Mouse (Mus musculus): ENCODE results near the gene Sorcs1. TPM values are rescaled to one million over a fixed set of nuclear protein-coding genes. Genes with fewer than 3 reads are reported as not detected.

The Sorcs1 gene
- polyA plus RNA-seq, 1 experiment, result not detected

GRCm38 (mm10) chr19:50582952-50583351 lies 95.5 kb downstream of the Sorcs1 start:
- H3K36me3 ChIP-seq (ENCODE audit: control insufficient read depth, insufficient read depth), result no peaks in the 10 kb centered on the region
- no peaks in the 10 kb centered on the region for H3K27me3 ChIP-seq (ENCODE audit: control insufficient read depth, insufficient read depth, insufficient read length)
- no peak overlapping the region for H3K4me2 ChIP-seq (ENCODE audit: low read depth)
- no peaks in the 10 kb centered on the region for H3K79me2 ChIP-seq (ENCODE audit: control insufficient read depth, insufficient read depth)
- H3ac ChIP-seq (ENCODE audit: control insufficient read depth, insufficient read length), result no peak overlapping the region
- TF ChIP-seq CEBPB (IDR thresholded peaks at IDR 0.05; ENCODE audit: insufficient read depth, poor library complexity, severe bottlenecking), result no peak
- TF ChIP-seq POLR2A (IDR thresholded peaks at IDR 0.05; ENCODE audit: insufficient read length, low read depth), result no peak
- H3K4me3 ChIP-seq, result no peak overlapping the region

GRCm38 (mm10) chr19:50569669-50570195 lies 108.7 kb downstream of the Sorcs1 start:
- no peak overlapping the region for H3ac ChIP-seq (ENCODE audit: control insufficient read depth, insufficient read length)
- no peak overlapping the region for H3K4me2 ChIP-seq (ENCODE audit: low read depth)
- H3K27me3 ChIP-seq (ENCODE audit: control insufficient read depth, insufficient read depth, insufficient read length), result no peaks in the 10 kb centered on the region
- H3K79me2 ChIP-seq (ENCODE audit: control insufficient read depth, insufficient read depth), result no peaks in the 10 kb centered on the region
- H3K36me3 ChIP-seq (ENCODE audit: control insufficient read depth, insufficient read depth), result no peaks in the 10 kb centered on the region
- H3K4me3 ChIP-seq, result no peak overlapping the region
- no peak for TF ChIP-seq MAX (IDR thresholded peaks at IDR 0.05; ENCODE audit: low read depth)
- no peak for TF ChIP-seq TCF12 (IDR thresholded peaks at IDR 0.05; ENCODE audit: insufficient read depth, poor library complexity, severe bottlenecking)
- no peak for TF ChIP-seq USF1 (IDR thresholded peaks at IDR 0.05; ENCODE audit: low read depth)
- TF ChIP-seq CEBPB (IDR thresholded peaks at IDR 0.05; ENCODE audit: insufficient read depth, poor library complexity, severe bottlenecking), result no peak
- TF ChIP-seq MYOD1 (IDR thresholded peaks at IDR 0.05; ENCODE audit: control insufficient read depth in 1 of 3, insufficient read length in 2 of 3, low read depth in 2 of 3), result no peak
- no peak for TF ChIP-seq POLR2A (IDR thresholded peaks at IDR 0.05; ENCODE audit: insufficient read length, low read depth)
- TF ChIP-seq REST (IDR thresholded peaks at IDR 0.05; ENCODE audit: insufficient read depth, insufficient read length), result no peak
- no peak for TF ChIP-seq TCF3 (IDR thresholded peaks at IDR 0.05; ENCODE audit: insufficient read length, low read depth)
- TF ChIP-seq SRF (IDR thresholded peaks at IDR 0.05; ENCODE audit: control insufficient read depth, insufficient read length, low read depth), result no peak
- TF ChIP-seq POLR2AphosphoS2 (IDR thresholded peaks at IDR 0.05; ENCODE audit: insufficient read length, low read depth), result no peak
- no peak for TF ChIP-seq MYOG (IDR thresholded peaks at IDR 0.05; ENCODE audit: control insufficient read depth in 1 of 3, insufficient read depth in 1 of 3, insufficient read length in 2 of 3, low read depth in 2 of 3)
- TF ChIP-seq E2F4 (IDR thresholded peaks at IDR 0.05; ENCODE audit: insufficient read depth), result no peak

GRCm38 (mm10) chr19:50566306-50566705 lies 112.1 kb downstream of the Sorcs1 start:
- Histone ChIP-seq H3K4me2 (ENCODE audit: low read depth) (no peak overlapping the region), H3K36me3 (ENCODE audit: control insufficient read depth, insufficient read depth) (no peaks in the 10 kb centered on the region), H3K4me3 (no peak overlapping the region), H3ac (ENCODE audit: control insufficient read depth, insufficient read length) (no peak overlapping the region), H3K27me3 (ENCODE audit: control insufficient read depth, insufficient read depth, insufficient read length) (no peaks in the 10 kb centered on the region), H3K79me2 (ENCODE audit: control insufficient read depth, insufficient read depth) (no peaks in the 10 kb centered on the region)
- TF ChIP-seq POLR2AphosphoS2 (IDR thresholded peaks at IDR 0.05; ENCODE audit: insufficient read length, low read depth) (no peak), MAX (IDR thresholded peaks at IDR 0.05; ENCODE audit: low read depth) (no peak), USF1 (IDR thresholded peaks at IDR 0.05; ENCODE audit: low read depth) (no peak), TCF12 (IDR thresholded peaks at IDR 0.05; ENCODE audit: insufficient read depth, poor library complexity, severe bottlenecking) (no peak)

- Histone ChIP-seq H3K4me2 (ENCODE audit: low read depth) (no peak overlapping the region), H3K36me3 (ENCODE audit: control insufficient read depth, insufficient read depth) (no peaks in the 10 kb centered on the region), H3K27me3 (ENCODE audit: control insufficient read depth, insufficient read depth, insufficient read length) (no peaks in the 10 kb centered on the region), H3K4me3 (no peak overlapping the region), H3ac (ENCODE audit: control insufficient read depth, insufficient read length) (no peak overlapping the region), H3K79me2 (ENCODE audit: control insufficient read depth, insufficient read depth) (no peaks in the 10 kb centered on the region)
- TF ChIP-seq REST (IDR thresholded peaks at IDR 0.05; ENCODE audit: insufficient read depth, insufficient read length) (no peak), CEBPB (IDR thresholded peaks at IDR 0.05; ENCODE audit: insufficient read depth, poor library complexity, severe bottlenecking) (no peak), MAX (IDR thresholded peaks at IDR 0.05; ENCODE audit: low read depth) (no peak), MYOD1 (IDR thresholded peaks at IDR 0.05; ENCODE audit: control insufficient read depth in 1 of 3, insufficient read length in 2 of 3, low read depth in 2 of 3) (no peak), TCF12 (IDR thresholded peaks at IDR 0.05; ENCODE audit: insufficient read depth, poor library complexity, severe bottlenecking) (no peak), TCF3 (IDR thresholded peaks at IDR 0.05; ENCODE audit: insufficient read length, low read depth) (no peak), POLR2AphosphoS2 (IDR thresholded peaks at IDR 0.05; ENCODE audit: insufficient read length, low read depth) (no peak), SRF (IDR thresholded peaks at IDR 0.05; ENCODE audit: control insufficient read depth, insufficient read length, low read depth) (no peak)
Measured at GRCm38 (mm10) chr19:50558771-50559170, 119.7 kb downstream of the Sorcs1 start.

GRCm38 (mm10) chr19:50534031-50534430 lies 144.4 kb downstream of the Sorcs1 start:
- Histone ChIP-seq H3K4me2 (ENCODE audit: low read depth) (no peak overlapping the region), H3ac (ENCODE audit: control insufficient read depth, insufficient read length) (no peak overlapping the region), H3K36me3 (ENCODE audit: control insufficient read depth, insufficient read depth) (no peaks in the 10 kb centered on the region), H3K27me3 (ENCODE audit: control insufficient read depth, insufficient read depth, insufficient read length) (no peaks in the 10 kb centered on the region), H3K79me2 (ENCODE audit: control insufficient read depth, insufficient read depth) (no peaks in the 10 kb centered on the region), H3K4me3 (no peak overlapping the region)
- TF ChIP-seq E2F4 (IDR thresholded peaks at IDR 0.05; ENCODE audit: insufficient read depth) (no peak), USF1 (IDR thresholded peaks at IDR 0.05; ENCODE audit: low read depth) (no peak), POLR2A (IDR thresholded peaks at IDR 0.05; ENCODE audit: insufficient read length, low read depth) (no peak), REST (IDR thresholded peaks at IDR 0.05; ENCODE audit: insufficient read depth, insufficient read length) (no peak), TCF12 (IDR thresholded peaks at IDR 0.05; ENCODE audit: insufficient read depth, poor library complexity, severe bottlenecking) (no peak), MYOD1 (IDR thresholded peaks at IDR 0.05; ENCODE audit: control insufficient read depth in 1 of 3, insufficient read length in 2 of 3, low read depth in 2 of 3) (no peak)

Measured in myocyte (in vitro differentiated cells).